Mouse (Mus musculus): Measurements from ENCODE around the gene St6galnac3.

The St6galnac3 gene

DNA sequence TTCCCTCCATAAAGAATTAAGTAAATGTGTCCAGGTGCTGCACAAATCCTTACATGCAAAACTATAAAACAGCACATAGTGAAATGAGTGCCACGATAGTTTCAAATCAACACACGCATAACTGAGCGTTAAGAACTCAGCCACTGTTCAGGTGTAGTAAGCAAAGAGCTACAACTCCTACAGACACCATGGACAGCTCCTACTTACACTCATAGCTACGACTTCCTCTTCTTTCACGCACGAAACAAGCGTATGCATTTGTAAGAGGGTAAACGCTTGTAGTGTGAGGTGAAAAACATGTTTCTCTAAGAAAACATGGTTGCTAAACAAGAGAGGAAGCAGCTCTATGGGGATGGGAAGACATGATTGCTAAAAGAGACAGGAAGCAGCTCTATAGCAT is 457.6 kb downstream of the St6galnac3 start:
- no peak for DNase-seq

DNA sequence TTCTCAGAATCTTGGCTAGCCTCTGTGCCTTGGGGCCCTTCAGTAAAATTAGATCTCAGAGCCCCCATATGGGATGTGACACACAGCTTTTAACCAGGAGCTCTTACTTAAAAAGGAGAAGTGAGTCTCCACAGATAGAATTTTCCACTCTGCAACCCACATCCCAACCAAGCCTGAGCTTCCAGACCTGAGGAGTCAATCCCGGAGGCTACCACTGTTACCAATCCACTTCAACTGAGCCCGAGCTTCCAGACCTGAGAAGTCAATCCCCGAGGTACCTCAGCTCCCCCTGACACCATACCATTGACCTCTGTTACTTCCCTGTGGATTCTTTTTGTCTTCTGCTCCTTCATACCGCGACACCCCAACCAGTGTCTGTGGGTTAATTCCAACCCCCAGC is 463.0 kb downstream of the St6galnac3 start:
- DNase-seq = no peak

- DNase-seq = no peak
These were observed 464.6 kb downstream of the St6galnac3 start for GRCm38 (mm10) chr3:153260225-153260933.

DNA sequence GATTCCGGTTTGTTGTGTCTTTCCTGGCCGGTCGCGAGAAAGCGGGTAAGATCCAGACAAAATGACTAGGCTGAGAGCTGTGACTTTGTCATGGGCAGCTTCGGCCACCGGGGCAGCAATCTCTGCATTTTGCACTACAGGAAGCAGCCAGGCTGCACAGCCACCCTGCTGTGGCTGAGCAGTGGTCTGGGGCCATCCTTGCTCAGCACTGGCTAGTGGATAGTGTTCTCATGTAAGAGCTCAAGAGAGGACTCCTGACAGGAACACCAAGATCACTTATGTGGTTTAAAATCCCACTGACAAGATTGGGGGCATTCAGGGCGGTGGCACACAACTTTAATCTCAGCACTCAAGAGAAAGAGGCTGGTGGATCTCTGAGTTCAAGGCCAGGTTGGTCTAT is 469.1 kb downstream of the St6galnac3 start:
- no peak for DNase-seq

- DNase-seq = no peak
These were observed 473.3 kb downstream of the St6galnac3 start for GRCm38 (mm10) chr3:153251653-153252052.

DNA sequence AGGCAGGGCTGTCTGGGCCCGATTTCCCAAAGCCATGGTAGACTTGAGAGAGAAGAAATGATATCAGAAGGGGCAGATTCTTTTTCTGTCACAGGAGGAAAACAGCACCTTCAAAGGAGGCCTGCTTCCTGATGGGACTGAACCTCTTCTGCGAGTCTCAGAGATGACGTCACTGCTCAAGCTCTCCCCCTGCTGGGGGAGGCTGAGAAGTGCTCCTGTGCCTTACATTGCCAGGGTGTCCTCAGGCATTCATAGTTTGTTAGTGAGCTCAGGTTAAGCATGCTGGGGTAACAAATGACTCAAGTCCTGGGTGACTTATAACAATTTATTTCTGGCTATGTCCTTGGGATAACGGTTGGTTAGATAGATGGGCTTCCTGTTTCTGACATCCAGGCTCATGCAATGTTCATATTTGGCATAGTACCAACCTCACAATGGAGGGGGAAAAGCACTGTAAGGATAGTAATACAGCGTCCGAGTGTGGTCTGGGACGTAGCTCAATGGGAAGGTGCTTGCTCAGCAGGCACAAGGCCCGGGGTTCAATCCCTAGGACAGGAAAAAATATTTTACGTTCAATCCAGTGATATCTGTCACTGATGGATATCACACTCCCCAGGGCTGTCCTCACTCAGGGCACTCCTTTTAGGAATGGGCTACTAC is 474.2 kb downstream of the St6galnac3 start:
- DNase-seq = peak; percentile 86

DNA sequence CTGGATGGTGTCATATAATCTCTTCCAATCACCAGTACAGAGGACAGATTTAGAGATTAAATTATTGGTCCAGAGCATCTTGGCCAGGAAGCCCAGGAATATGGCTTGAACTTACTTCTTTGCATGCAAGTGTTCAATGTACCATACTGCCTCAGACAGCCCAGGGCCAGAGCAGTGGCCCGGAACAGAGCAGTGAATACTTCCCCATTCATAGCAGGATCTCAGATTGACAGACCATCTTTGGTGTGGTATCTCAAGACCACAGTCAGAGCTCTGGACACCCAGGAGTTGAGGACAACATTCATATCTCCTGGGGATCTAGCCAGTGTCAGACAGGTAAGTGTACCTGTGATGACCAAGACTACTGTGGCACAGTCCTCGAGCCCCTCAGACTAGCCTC is 476.1 kb downstream of the St6galnac3 start:
- no peak for DNase-seq

- DNase-seq = no peak
These were observed 476.9 kb downstream of the St6galnac3 start for GRCm38 (mm10) chr3:153248029-153248428.

DNA sequence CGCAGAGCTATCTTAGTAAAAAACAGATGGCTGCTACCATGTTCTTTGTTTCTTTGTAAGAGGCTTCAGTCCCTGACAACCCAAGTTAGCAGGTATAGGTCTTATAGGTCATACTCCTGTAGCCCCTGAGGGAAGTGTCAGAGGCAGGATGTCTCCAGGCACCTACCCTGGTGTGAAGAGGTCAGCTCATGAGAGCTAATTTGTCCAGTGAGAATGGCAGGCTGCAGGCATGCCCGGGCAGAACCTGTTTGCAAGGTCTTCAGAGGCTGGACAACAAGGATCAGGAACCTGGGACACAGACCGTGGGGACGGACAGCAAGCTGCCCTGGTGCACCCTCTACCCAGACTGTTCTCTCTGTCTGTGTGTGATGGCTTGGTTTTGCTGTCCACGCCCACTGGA is 482.4 kb downstream of the St6galnac3 start:
- no peak for DNase-seq

GRCm38 (mm10) chr3:153241134-153241533 is 483.8 kb downstream of the St6galnac3 start:
- DNase-seq = no peak

DNA sequence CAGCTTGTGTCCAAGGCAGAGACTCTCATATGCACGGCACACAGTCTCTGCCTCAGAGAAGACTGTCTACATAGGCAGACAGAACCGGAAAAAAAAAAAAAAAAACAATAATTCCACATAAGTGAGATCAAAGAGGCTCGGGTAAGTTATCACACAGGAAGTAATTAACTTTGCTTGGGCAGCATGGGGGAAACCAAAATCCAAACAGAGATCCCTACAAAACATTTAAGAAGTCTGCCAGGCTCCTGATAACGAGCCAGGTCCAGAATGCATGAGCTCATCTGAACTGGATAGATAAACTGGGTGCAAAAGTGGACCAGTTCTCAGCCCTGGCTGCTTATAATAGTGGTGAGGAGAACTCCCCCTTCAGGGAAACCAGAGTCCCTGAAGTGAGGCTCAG is 484.6 kb downstream of the St6galnac3 start:
- no peak for DNase-seq

GRCm38 (mm10) chr3:153238381-153238780 is 486.6 kb downstream of the St6galnac3 start:
- no peak for DNase-seq

GRCm38 (mm10) chr3:153236262-153236661 is 488.7 kb downstream of the St6galnac3 start:
- DNase-seq = no peak

DNA sequence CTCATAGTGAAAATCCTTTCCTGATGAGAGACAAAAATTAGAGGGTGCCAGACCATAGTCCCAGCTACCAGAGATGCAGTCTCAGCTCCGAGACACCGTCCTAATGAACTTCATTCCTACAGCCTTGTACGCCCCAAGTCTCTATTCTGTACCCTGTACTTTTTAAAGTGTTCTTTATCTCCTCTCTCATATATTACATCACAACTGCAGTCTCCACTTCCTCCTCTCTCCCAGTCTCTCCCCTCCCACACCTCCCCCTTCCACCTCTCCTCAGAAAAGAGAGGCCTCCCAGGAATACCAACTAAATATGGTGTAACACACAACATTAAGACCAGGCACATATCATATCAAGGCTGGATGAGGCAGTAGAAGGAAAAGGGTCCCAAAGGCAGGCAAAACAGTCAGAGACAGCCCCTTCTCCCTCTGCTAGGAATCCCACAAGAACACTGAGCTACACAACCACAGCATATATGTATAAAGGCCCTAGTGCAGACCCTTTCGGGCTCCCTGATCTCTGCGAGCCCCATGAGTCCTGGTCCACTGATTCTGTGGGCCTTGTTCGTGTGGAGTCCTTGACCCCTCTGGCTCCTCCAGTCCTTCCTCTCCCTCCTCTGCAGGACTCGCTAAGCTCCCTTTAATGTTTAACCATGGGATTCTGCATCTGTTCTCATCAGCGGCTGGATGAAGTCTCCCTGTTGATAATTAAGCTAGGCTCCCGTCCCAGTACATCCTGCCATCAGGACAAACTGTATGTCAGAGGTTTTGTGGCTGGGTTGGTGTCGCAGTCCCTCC is 502.2 kb downstream of the St6galnac3 start:
- no peak for DNase-seq

DNA sequence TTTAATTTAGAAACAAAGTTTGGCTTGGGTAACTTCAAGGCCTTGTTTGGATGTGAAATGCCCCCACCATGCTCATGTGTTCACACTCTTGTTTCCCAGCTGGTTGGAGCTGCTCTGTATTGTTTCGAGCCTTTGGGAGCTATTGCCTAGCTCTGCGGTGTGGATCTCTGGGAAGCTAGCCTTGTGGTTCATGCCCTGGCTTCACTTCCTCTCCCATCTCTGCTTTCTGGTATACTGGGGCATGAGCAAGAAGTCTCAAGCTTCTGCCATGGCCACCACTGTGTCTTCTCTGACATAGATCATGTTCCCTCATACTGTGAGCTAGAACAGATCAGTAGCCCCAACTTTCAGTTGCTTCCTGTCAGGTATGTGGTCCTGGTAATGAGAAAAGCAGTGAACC is 505.6 kb downstream of the St6galnac3 start:
- no peak for DNase-seq

- no peak for DNase-seq
These were observed 516.8 kb downstream of the St6galnac3 start for GRCm38 (mm10) chr3:153208186-153208585.

- no peak for DNase-seq
These were observed 520.9 kb downstream of the St6galnac3 start for GRCm38 (mm10) chr3:153204046-153204445.

- no peak for DNase-seq
These were observed 523.1 kb downstream of the St6galnac3 start for GRCm38 (mm10) chr3:153201835-153202234.

DNA sequence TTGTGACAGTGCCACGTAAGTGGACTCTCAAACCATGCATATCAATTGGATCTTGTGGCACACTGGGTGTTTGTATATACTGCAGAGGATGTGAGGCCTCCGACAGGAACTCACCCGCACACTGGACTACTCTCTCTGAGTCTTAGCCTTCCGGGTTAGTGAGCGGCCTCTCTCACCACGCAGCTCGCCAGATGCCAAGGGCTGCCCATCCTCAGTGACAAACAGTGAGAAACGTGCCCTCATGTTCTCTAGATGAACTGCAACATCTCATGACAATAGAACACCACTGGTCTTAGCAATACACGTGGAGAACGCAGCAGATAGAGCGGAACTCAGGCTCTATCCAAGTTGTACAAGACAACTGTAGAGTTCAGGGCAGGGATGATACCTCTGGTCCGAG is 524.2 kb downstream of the St6galnac3 start:
- no peak for DNase-seq

GRCm38 (mm10) chr3:153200076-153200475 is 524.9 kb downstream of the St6galnac3 start:
- no peak for DNase-seq

DNA sequence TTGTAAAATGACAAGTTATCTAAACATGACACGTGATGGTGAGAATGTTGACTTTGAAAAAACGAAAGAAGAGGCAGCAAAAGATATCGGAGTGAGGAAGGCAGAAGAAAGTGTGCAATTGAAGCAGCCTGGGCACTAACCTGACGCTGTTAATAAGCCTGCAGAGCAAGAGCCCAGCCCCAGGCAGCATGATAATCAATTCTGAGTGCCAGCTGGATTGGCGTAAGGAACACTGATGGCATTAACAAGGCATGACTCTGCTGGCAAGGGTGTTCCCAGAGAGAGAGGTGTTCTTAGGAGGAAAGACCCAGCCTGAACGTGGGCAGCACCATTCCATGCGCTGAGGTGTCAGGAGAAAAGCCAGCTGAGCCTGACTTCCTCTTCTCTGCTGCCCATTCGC is 525.7 kb downstream of the St6galnac3 start:
- no peak for DNase-seq

DNA sequence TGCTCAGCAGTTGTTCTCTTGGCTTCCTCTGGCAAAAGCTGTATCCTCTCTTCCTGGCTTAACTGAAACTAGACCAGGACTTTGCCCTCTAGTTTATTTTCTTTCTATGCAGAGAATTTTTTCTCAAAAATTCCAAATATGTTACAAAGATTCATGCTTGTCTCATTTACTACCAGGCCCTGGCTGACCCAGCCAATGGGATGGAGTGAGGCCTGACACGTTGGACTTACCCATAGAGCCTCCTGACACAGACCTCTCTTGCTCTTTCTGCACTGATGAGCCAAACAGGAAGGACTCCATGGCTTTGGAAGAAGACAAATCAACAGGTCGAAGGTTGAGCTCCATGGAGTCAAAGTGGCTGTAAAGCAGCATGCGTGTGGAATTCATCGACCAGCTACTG is 526.5 kb downstream of the St6galnac3 start:
- no peak for DNase-seq

DNA sequence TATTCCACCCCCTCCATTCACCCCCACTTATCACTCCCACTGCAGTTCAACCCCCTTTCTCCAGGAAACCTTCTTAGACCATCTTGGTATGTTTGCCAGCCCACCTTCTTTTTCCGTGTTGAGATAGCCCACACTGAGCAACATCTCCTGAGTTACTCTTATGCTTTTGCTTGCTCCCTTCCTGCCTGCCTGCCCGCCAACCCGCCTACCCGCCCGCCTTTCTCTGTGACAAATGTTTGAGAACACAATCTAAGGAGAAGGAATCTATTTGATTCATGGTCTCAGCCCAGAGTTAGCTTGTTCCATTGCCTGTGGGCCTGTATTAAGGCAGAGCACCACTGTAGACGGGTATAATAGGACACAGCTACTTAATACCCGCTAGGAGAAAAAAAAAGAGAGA is 531.9 kb downstream of the St6galnac3 start:
- DNase-seq = no peak

DNA sequence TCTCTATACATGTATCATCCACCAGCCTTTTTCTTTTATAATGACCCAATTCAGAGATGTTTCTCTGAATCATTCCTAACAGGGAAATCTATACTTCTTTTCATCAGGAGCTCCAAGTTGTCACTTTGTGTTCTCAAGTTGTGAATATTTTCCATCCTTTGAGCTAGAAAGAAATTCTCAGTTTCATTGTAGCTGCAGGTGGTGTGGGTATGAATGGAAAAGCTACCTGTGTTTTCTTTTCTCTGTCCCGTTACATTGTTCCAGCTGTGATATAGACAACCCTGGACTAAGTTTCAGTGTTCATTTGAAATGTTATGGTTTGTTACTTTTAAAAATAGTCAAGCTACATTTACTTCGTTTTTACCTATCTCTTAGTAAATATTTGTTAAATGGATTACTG is 534.2 kb downstream of the St6galnac3 start:
- no peak for DNase-seq
